Mouse (Mus musculus): Measurements from ENCODE around the gene Akap6.

DNA sequence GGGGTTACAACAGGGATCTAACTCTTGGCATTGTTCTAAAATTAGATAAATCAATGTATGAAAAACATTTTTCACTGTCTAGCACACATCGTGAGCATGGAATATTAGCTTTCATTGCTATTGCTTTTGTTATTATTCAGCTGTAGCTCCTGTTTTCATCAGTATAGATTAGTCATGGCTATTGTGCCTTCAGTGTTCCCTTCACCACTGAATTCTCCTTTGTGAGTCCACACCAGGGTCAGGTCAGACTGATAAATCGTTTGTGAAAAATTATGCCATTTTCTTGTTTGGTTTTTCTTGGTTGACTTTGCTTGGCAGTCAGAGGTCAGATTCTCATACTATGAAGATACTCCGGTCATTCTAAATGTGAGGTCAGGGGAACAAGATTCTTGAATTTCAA lies 70.4 kb downstream of the Akap6 start:
- TF ChIP-seq ZC3H11A (IDR thresholded peaks at IDR 0.05; ENCODE audit: low read depth, low read length) (no peak), EP300 (IDR thresholded peaks at IDR 0.05; ENCODE audit: low read length) (no peak)
